Mouse (Mus musculus): ENCODE data around the gene Cyp2c70. TPM values are rescaled to one million over a fixed set of nuclear protein-coding genes. Genes with fewer than 3 reads are reported as not detected.
"Not testable (repeated sequence)": the region's sequence is repeated elsewhere in the genome, so short reads cannot be mapped to it uniquely, and the experiment has no call there.

Cyp2c70 gene
- polyA plus RNA-seq, 1 experiment from 2014 or later, result not detected

DNA sequence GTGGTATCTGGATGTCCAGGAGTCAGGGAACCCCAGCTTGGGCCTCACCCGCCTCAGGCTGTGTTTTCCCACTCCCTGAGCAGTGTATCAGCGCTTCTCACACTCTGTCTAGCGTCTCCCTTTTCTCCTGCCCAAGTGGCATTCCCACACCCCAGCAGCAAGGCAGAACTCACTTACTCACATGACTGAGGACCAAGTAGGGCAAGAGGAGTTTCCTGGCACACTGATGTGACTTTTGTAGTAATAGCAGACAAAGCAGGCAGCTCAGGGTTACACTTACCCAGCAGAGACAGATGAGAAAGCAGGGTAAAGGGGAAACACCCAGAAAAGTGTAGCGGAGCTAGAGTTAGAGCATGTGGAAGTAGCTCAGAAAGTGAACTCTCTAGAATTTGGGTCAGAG lies 8.8 kb downstream of the Cyp2c70 start:
- H3K36me3 ChIP-seq, result no peaks in the 10 kb centered on the region
- no peak overlapping the region for H3K4me2 ChIP-seq
- H3K27ac ChIP-seq, result no peak overlapping the region
- H3K4me1 ChIP-seq (replicated peaks), result no peaks in the 10 kb centered on the region
- H3K27me3 ChIP-seq, result no peaks in the 10 kb centered on the region
- WGBS, result 84% methylated on average over 4 of the region's 4 CpGs
- ATAC-seq (ENCODE audit: low FRiP score), result no peak
- H3K9me3 ChIP-seq, result no peaks in the 10 kb centered on the region
- no peak overlapping the region for H3K9ac ChIP-seq
- H3K4me3 ChIP-seq, result no peak overlapping the region

DNA sequence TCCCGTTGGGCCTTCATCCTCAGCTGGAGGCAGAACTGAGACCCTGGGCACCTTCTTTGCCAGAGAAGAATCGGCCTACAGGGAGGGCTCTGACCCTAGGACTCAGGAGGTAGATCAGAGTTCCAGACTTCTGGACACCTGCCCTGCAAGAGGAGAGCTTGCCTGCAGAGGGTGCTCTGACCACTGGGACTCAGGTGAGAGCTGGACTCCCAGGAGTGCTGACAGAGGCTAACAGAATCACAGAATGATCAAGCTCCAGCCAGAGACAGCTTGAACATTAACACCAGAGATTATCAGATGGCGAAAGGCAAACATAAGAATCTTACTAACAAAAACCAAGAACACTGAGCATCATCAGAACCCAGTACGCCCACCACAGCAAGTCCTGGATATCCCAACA lies 18.7 kb downstream of the Cyp2c70 start:
- H3K27ac ChIP-seq; ATAC-seq (ENCODE audit: low FRiP score); H3K4me1 ChIP-seq (replicated peaks); H3K9me3 ChIP-seq; H3K27me3 ChIP-seq; H3K9ac ChIP-seq; H3K36me3 ChIP-seq; H3K4me2 ChIP-seq; H3K4me3 ChIP-seq: not testable (repeated sequence)
- 91% methylated on average over 4 of the region's 4 CpGs for WGBS

DNA sequence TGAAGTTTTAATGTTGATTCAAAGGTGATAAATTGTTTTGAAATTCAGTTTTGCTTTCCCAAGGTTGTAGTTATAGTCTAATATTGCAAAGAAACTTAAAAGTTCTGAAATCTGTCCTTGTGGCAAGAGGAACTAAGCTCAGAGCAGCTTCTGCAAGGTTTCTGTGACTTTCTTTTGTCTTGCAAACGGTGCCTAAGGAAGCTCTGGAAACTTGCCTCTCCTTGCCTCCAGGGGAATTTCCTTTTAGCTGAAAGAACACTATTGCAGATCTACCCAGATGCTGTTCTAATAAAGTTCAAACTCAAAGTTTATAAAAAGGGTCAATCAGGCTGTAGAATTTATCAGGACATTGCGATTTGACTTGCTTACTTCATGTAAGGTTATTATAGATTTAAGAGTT lies 60.1 kb downstream of the Cyp2c70 start:
- not testable (repeated sequence) for H3K9ac ChIP-seq; H3K36me3 ChIP-seq; H3K4me1 ChIP-seq (replicated peaks); H3K27me3 ChIP-seq; H3K4me3 ChIP-seq; H3K27ac ChIP-seq; H3K4me2 ChIP-seq; ATAC-seq (ENCODE audit: low FRiP score); H3K9me3 ChIP-seq
- WGBS, result 23% methylated on average over 2 of the region's 2 CpGs

DNA sequence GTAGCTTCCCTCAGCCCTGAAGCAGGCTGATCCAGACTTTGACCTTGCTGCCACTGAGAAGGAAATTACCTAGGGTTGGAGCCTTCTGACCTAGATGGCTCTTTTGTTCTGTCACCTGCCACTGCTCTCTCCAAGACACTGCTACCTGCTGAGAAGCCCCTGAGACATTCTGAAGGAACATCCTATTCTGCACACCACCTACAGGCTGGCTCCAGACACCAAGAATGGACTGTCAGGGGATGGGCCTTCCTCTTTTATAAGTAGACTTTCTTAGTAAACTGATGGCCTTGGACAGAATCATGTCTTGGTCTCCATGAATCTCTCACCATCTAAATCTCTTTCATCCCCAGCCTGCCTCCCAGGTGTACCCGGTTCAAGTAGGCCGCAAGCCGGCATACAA lies 62.0 kb downstream of the Cyp2c70 start:
- not testable (repeated sequence) for H3K9me3 ChIP-seq; H3K4me1 ChIP-seq (replicated peaks); H3K27me3 ChIP-seq; H3K4me3 ChIP-seq; H3K27ac ChIP-seq; H3K4me2 ChIP-seq; H3K36me3 ChIP-seq; ATAC-seq (ENCODE audit: low FRiP score); H3K9ac ChIP-seq
- 89% methylated on average over 3 of the region's 3 CpGs for WGBS

DNA sequence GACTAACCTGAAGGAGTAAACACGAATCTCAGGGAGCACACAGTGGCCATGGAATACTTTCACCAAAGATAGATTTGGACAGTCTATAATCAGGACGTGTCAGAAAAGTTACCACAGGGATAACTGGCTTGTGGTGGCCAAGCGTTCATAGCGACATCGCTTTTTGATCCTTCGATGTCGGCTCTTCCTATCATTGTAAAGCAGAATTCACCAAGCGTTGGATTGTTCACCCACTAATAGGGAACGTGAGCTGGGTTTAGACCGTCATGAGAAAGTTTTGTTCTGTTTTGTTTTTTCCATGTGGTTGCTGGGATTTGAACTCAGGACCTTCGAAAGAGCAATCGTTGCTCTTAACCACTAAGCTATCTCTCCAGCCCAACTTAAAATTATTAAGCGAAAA lies 67.5 kb downstream of the Cyp2c70 start:
- not testable (repeated sequence) for H3K4me2 ChIP-seq; ATAC-seq (ENCODE audit: low FRiP score); H3K9ac ChIP-seq

More for the DNA sequence above, 67.5 kb downstream of the Cyp2c70 start:
- not testable (repeated sequence) for H3K27me3 ChIP-seq; H3K27ac ChIP-seq; H3K36me3 ChIP-seq; H3K4me1 ChIP-seq (replicated peaks); H3K9me3 ChIP-seq; H3K4me3 ChIP-seq
- 83% methylated on average over 13 of the region's 13 CpGs for WGBS

Other genes starting within 250 kb of the Cyp2c70 start
- gene Cyp2c37, start 194.9 kb downstream of the Cyp2c70 start, polyA plus RNA-seq (2015; fragmentation: Nextera tagmentation; extraction: Ambion mirVana), result not detected in 2 replicates
- gene Cyp2c54, start 113.5 kb downstream of the Cyp2c70 start, polyA plus RNA-seq (2015; fragmentation: Nextera tagmentation; extraction: Ambion mirVana), result not detected in 2 replicates
- not detected in 2 replicates for gene Cyp2c50, start 97.6 kb downstream of the Cyp2c70 start, polyA plus RNA-seq (2015; fragmentation: Nextera tagmentation; extraction: Ambion mirVana)
- gene Pdlim1, start 84.5 kb upstream of the Cyp2c70 start, polyA plus RNA-seq (2015; fragmentation: Nextera tagmentation; extraction: Ambion mirVana), result 13.8 and 14.7 TPM in 2 replicates

Measured in hindbrain, embryonic 13.5 days (tissue).